Mouse (Mus musculus) CH12.LX (cell line): ENCODE results near the gene 5730596B20Rik. TPM values are rescaled to one million over a fixed set of nuclear protein-coding genes. Genes with fewer than 3 reads are reported as not detected.

Source experiments
- DNase-seq: peaks from one replicate; pipeline ENCODE4 v3.0.0-alpha.2; 2013; ENCODE audit errors: extremely low read depth
- H3K27ac ChIP-seq: 2 replicates; pipeline ENCODE4 v1.5.1; 2012; ENCODE audit warnings: low read depth, mild to moderate bottlenecking, control low read depth, moderate library complexity; ENCODE audit not compliant: insufficient read depth
- H3K27me3 ChIP-seq: replicated peaks from 2 replicates; pipeline ENCODE3; 2012; ENCODE audit warnings: inconsistent platforms
- H3K36me3 ChIP-seq, 2 experiments: replicated peaks in 1 of 2; 2 replicates each; pipeline versions ENCODE3 to v1.6.1; 2012; ENCODE audit warnings: inconsistent platforms in 1 of 2, low read length in 1 of 2, mild to moderate bottlenecking in 1 of 2, mixed read lengths in 1 of 2, moderate library complexity in 1 of 2; ENCODE audit not compliant: control insufficient read depth in 1 of 2, insufficient read depth in 1 of 2
- H3K4me1 ChIP-seq, 2 experiments: 2 replicates each; pipeline ENCODE4 v1.6.1; 2012; ENCODE audit warnings: inconsistent platforms in 1 of 2, moderate library complexity in 1 of 2; ENCODE audit not compliant: insufficient read depth in 2 of 2, control insufficient read depth in 1 of 2
- H3K4me2 ChIP-seq: 2 replicates; pipeline ENCODE4 v1.6.1; 2012; ENCODE audit warnings: low read depth, mild to moderate bottlenecking, control low read depth; ENCODE audit not compliant: poor library complexity, insufficient read depth, severe bottlenecking
- H3K4me3 ChIP-seq, 3 experiments: fragments of 150-350 bp in 1 of 3; sonication (generic) in 1 of 3; replicated peaks in 1 of 3; 2 replicates each; pipeline versions ENCODE3 to v1.5.1; 2011 to 2012; ENCODE audit warnings: low read depth in 2 of 3, low read length in 2 of 3, mild to moderate bottlenecking in 2 of 3, moderate library complexity in 2 of 3, control low read depth in 1 of 3, improper control_type of control experiment in 1 of 3, inconsistent platforms in 1 of 3, mixed read lengths in 1 of 3; ENCODE audit not compliant: poor library complexity in 1 of 3
- H3K79me2 ChIP-seq: replicated peaks from 2 replicates; pipeline ENCODE4 v1.6.1; 2012; ENCODE audit warnings: mild to moderate bottlenecking, moderate library complexity; ENCODE audit not compliant: control insufficient read depth, poor library complexity, insufficient read depth, severe bottlenecking; ENCODE audit errors: extremely low read depth
- H3K9ac ChIP-seq: 2 replicates; pipeline ENCODE4 v1.6.1; 2012; ENCODE audit warnings: low read depth, mild to moderate bottlenecking, control low read depth, moderate library complexity; ENCODE audit not compliant: insufficient read depth
- H3K9me3 ChIP-seq: replicated peaks from 2 replicates; pipeline ENCODE3; 2012; ENCODE audit warnings: low read length, inconsistent platforms, mixed read lengths
- BHLHE40 ChIP-seq: IDR thresholded peaks from 2 replicates; pipeline ENCODE4 v1.6.1; 2011; ENCODE audit warnings: mild to moderate bottlenecking, low read depth, low read length, improper control_type of control experiment
- CHD1 ChIP-seq: IDR thresholded peaks from 2 replicates; pipeline ENCODE4 v1.6.1; 2012; ENCODE audit warnings: low read depth, low read length, improper control_type of control experiment, inconsistent platforms
- CTCF ChIP-seq, 2 experiments: IDR thresholded peaks in 1 of 2; conservative IDR thresholded peaks in 1 of 2; 2 replicates each; pipeline ENCODE4 v1.5.1; 2011 to 2012; ENCODE audit warnings: low read depth in 2 of 2, low read length in 2 of 2, improper control_type of control experiment in 1 of 2, inconsistent platforms in 1 of 2, mild to moderate bottlenecking in 1 of 2, moderate library complexity in 1 of 2
- E2F4 ChIP-seq: IDR thresholded peaks from 2 replicates; pipeline ENCODE4 v1.6.1; 2011; ENCODE audit warnings: low read depth, low read length, improper control_type of control experiment; ENCODE audit not compliant: insufficient replicate concordance
- ELF1 ChIP-seq: IDR thresholded peaks from 2 replicates; pipeline ENCODE4 v1.6.1; 2014; ENCODE audit warnings: low read depth, mild to moderate bottlenecking, inconsistent platforms, low read length, improper control_type of control experiment
- GABPA ChIP-seq: IDR thresholded peaks from 2 replicates; pipeline ENCODE4 v1.6.1; 2012; ENCODE audit warnings: low read depth, low read length, improper control_type of control experiment, inconsistent platforms; ENCODE audit not compliant: insufficient replicate concordance
- IRF4 ChIP-seq: IDR thresholded peaks from 2 replicates; pipeline ENCODE4 v1.6.1; 2014; ENCODE audit warnings: low read depth, mild to moderate bottlenecking, inconsistent platforms, low read length, improper control_type of control experiment
- JUN ChIP-seq: IDR thresholded peaks from 2 replicates; pipeline ENCODE4 v1.6.1; 2011; ENCODE audit warnings: low read depth, mild to moderate bottlenecking, low read length, improper control_type of control experiment, moderate library complexity; ENCODE audit not compliant: insufficient read depth
- JUND ChIP-seq: conservative IDR thresholded peaks from 2 replicates; pipeline ENCODE4 v1.6.1; 2011; ENCODE audit warnings: low read depth, low read length, improper control_type of control experiment
- MAZ ChIP-seq: IDR thresholded peaks from 2 replicates; pipeline ENCODE4 v1.6.1; 2012; ENCODE audit warnings: low read depth, mild to moderate bottlenecking, inconsistent platforms, low read length, improper control_type of control experiment, moderate library complexity
- MEF2A ChIP-seq: IDR thresholded peaks from 2 replicates; pipeline ENCODE4 v1.6.1; 2014; ENCODE audit warnings: low read depth, mild to moderate bottlenecking, inconsistent platforms, low read length, improper control_type of control experiment, borderline replicate concordance
- MXI1 ChIP-seq: IDR thresholded peaks from 2 replicates; pipeline ENCODE4 v1.6.1; 2011; ENCODE audit warnings: mild to moderate bottlenecking, low read depth, low read length, improper control_type of control experiment
- MYC ChIP-seq: IDR thresholded peaks from 2 replicates; pipeline ENCODE4 v1.6.1; 2011; ENCODE audit warnings: low read depth, mild to moderate bottlenecking, improper control_type of control experiment, low read length
- NELFE ChIP-seq: IDR thresholded peaks from 2 replicates; pipeline ENCODE4 v1.6.1; 2011; ENCODE audit warnings: low read depth, low read length, improper control_type of control experiment
- POLR2AphosphoS2 ChIP-seq: IDR thresholded peaks from 2 replicates; pipeline ENCODE4 v1.6.1; 2011; ENCODE audit warnings: low read depth, low read length, improper control_type of control experiment
- RAD21 ChIP-seq: IDR thresholded peaks from 2 replicates; pipeline ENCODE4 v1.6.1; 2011; ENCODE audit warnings: low read depth, mild to moderate bottlenecking, low read length, improper control_type of control experiment, moderate library complexity
- SIN3A ChIP-seq: IDR thresholded peaks from 2 replicates; pipeline ENCODE4 v1.6.1; 2012; ENCODE audit warnings: low read length, improper control_type of control experiment, inconsistent platforms
- TCF12 ChIP-seq: IDR thresholded peaks from 2 replicates; pipeline ENCODE4 v1.6.1; 2014; ENCODE audit warnings: low read depth, mild to moderate bottlenecking, inconsistent platforms, low read length, improper control_type of control experiment
- UBTF ChIP-seq: IDR thresholded peaks from 2 replicates; pipeline ENCODE4 v1.6.1; 2012; ENCODE audit warnings: low read depth, mild to moderate bottlenecking, inconsistent platforms, low read length, improper control_type of control experiment, moderate library complexity
- USF2 ChIP-seq: conservative IDR thresholded peaks from 2 replicates; pipeline ENCODE4 v1.6.1; 2011; ENCODE audit warnings: low read depth, low read length, improper control_type of control experiment
- ZC3H11A ChIP-seq: IDR thresholded peaks from 2 replicates; pipeline ENCODE4 v1.6.1; 2012; ENCODE audit warnings: low read depth, mild to moderate bottlenecking, inconsistent platforms, low read length, improper control_type of control experiment
- ZNF384 ChIP-seq: IDR thresholded peaks from 2 replicates; pipeline ENCODE4 v1.6.1; 2012; ENCODE audit warnings: low read depth, low read length, improper control_type of control experiment, inconsistent platforms
- dilution Hi-C: fragments of 300-500 bp; cut with MboI; formaldehyde crosslinking; loops from 2 replicates; pipeline ENCODE4 v1.14.3; 2020; ENCODE audit warnings: low sequenced_read_pairs; ENCODE audit not compliant: extremely low pct_unique_long_range_greater_than_20kb, extremely low pct_ligation_motif_present
- in situ Hi-C: fragments of 300-500 bp; cut with MboI; formaldehyde crosslinking; loops from 3 replicates; pipeline ENCODE4 v1.14.3; 2019; ENCODE audit warnings: low sequenced_read_pairs, low pct_ligation_motif_present, low pct_unique_long_range_greater_than_20kb, mixed read lengths
- polyA plus RNA-seq: library from polyadenylated mRNA; unstranded; fragments of >175 nt; gene quantifications from 2 replicates; pipeline ENCODE4 v1.2.1, GENCODE M21; 2012; ENCODE audit warnings: low read depth; ENCODE audit not compliant: insufficient read length
- total RNA-seq, 2 experiments: library from RNA; depleted of rRNA; stranded (reverse); fragments of 300-350 nt in 1 of 2; fragments of >200 nt in 1 of 2; gene quantifications; 2 replicates each; pipeline ENCODE4 v1.2.3; 2012 to 2014

5730596B20Rik gene
- total and polyA plus RNA-seq, 3 experiments = 0.07 TPM; not detected in 2

DNA sequence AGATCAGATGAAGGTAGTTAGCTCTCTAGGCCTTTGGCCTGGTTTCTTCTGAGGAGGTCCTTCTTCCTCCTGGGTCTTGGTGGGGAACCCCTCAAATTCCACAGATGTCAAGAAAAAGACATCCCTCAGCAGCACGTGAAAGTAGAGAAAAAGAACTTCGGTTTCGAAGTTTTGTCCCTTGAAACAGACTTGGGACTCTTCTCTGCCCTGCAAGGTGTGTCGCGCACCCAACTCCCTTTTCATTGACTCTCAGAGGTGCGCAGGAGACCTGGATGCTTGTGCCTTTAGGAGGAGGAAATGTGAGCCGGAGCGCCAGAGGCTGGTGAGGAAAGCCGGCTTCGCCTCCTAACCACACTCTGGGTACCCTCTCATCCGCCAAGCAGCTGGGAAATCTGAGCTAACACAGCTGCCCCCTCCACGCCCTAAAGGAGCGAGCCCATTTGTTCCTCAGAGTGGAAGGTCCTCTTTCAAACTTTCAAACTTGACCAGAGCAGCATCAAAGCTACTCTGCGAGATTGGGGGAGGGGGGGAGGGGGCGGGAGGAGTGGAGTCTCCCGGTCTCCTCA is 26.8 kb upstream of the 5730596B20Rik start:
- Histone ChIP-seq H3K9me3 (no peaks in the 10 kb centered on the region), H3K9ac (no peak overlapping the region), H3K27me3 (no peaks in the 10 kb centered on the region), H3K4me2 (no peak overlapping the region), H3K79me2 (no peaks in the 10 kb centered on the region), H3K4me3 (no peak overlapping the region), H3K4me1 (0 out of 4 replicates have a peak, but pooled peaks cover 0 to 3% of the 10 kb centered on the region in 2 experiments), H3K36me3 (no peaks in the 10 kb centered on the region), H3K27ac (no peak overlapping the region)
- no peak for DNase-seq
- dilution Hi-C loops = no loop called here
- no peak for TF ChIP-seq ZC3H11A
- TF ChIP-seq CHD1 = no peak
- no peak for TF ChIP-seq E2F4
- no peak for TF ChIP-seq GABPA
- TF ChIP-seq RAD21 = no peak
- no peak for TF ChIP-seq BHLHE40
- no peak for TF ChIP-seq NELFE
- TF ChIP-seq SIN3A = no peak
- TF ChIP-seq JUN = no peak
- TF ChIP-seq ZNF384 = no peak
- TF ChIP-seq MAZ = no peak
- TF ChIP-seq MEF2A = no peak
- TF ChIP-seq POLR2AphosphoS2 = no peak
- TF ChIP-seq MXI1 = no peak
- no peak for TF ChIP-seq UBTF
- no peak for TF ChIP-seq JUND
- TF ChIP-seq ELF1 = no peak
- no peak for TF ChIP-seq TCF12
- no peak for TF ChIP-seq CTCF (conservative IDR thresholded peaks at IDR 0.05 in 1 of 2, IDR thresholded peaks at IDR 0.05 in 1 of 2; ENCODE audit: low read depth in 2 of 2, low read length in 2 of 2)
- in situ Hi-C loops = no loop called here

GRCm38 (mm10) chr6:52151571-52151970 is 25.7 kb upstream of the 5730596B20Rik start:
- Histone ChIP-seq H3K9me3 (no peaks in the 10 kb centered on the region), H3K4me3 (no peak overlapping the region), H3K27ac (no peak overlapping the region), H3K27me3 (no peaks in the 10 kb centered on the region)
- no peak for TF ChIP-seq IRF4
- no peak for TF ChIP-seq USF2
- no peak for TF ChIP-seq ZC3H11A
- no peak for TF ChIP-seq MYC
- TF ChIP-seq POLR2AphosphoS2 = no peak
- TF ChIP-seq, all 38 proteins: peak for 0
- Histone ChIP-seq H3K4me2 (no peak overlapping the region), H3K79me2 (no peaks in the 10 kb centered on the region), H3K9ac (no peak overlapping the region), H3K4me1 (0 out of 4 replicates have a peak, but pooled peaks cover 0 to 3% of the 10 kb centered on the region in 2 experiments), H3K36me3 (peaks cover 0 to 5% of the 10 kb centered on the region in 2 experiments)
- dilution Hi-C loops (no loop called here), in situ Hi-C loops (no loop called here)
- no peak for DNase-seq
